Mouse (Mus musculus) liver, adult 2 months (tissue): ENCODE measurements at regions not wholly inside any gene's neighbourhood (a gene's known extent, or its start where the extent isn't known, plus 50 kb on each side); places are given as distances from the start of the nearest gene placed in this dataset.

Experiments
- DNase-seq: peaks from one replicate; pipeline ENCODE4 v3.0.0-alpha.2; 2011; ENCODE audit warnings: low read depth, low spot score; ENCODE audit errors: extremely low read depth
- H3K27ac ChIP-seq: fragments of 200-500 bp; replicated peaks from 2 replicates; pipeline ENCODE4 v1.5.1; 2012; ENCODE audit warnings: low read depth, mild to moderate bottlenecking, control low read depth, inconsistent platforms, low read length; ENCODE audit not compliant: insufficient read depth
- H3K27me3 ChIP-seq: fragments of 200-500 bp; 2 replicates; pipeline ENCODE4 v1.6.1; 2012; ENCODE audit warnings: mild to moderate bottlenecking, moderate library complexity, low read length, inconsistent platforms; ENCODE audit not compliant: control insufficient read depth, insufficient read depth
- H3K36me3 ChIP-seq: fragments of 200-500 bp; 2 replicates; pipeline ENCODE4 v1.6.1; 2012; ENCODE audit warnings: low read length, inconsistent platforms; ENCODE audit not compliant: control insufficient read depth, insufficient read depth
- H3K4me1 ChIP-seq: fragments of 200-500 bp; 2 replicates; pipeline ENCODE4 v1.6.1; 2011; ENCODE audit warnings: low read length; ENCODE audit not compliant: control insufficient read depth, insufficient read depth
- H3K4me3 ChIP-seq: fragments of 200-500 bp; 2 replicates; pipeline ENCODE4 v1.5.1; 2011; ENCODE audit warnings: low read depth, mild to moderate bottlenecking, control low read depth, low read length, moderate library complexity; ENCODE audit not compliant: insufficient read depth
- H3K79me2 ChIP-seq: fragments of 200-500 bp; 2 replicates; pipeline ENCODE4 v1.6.1; 2012; ENCODE audit warnings: inconsistent platforms, mild to moderate bottlenecking, low read length, moderate library complexity; ENCODE audit not compliant: control insufficient read depth, insufficient read depth
- H3K9ac ChIP-seq: fragments of 200-500 bp; 2 replicates; pipeline ENCODE4 v1.6.1; 2012; ENCODE audit warnings: low read depth, mild to moderate bottlenecking, control low read depth, inconsistent platforms, low read length
- CTCF ChIP-seq: fragments of 200-500 bp; IDR thresholded peaks from 2 replicates; pipeline ENCODE4 v1.5.1; 2011; ENCODE audit warnings: low read depth, low read length, control low read depth
- POLR2A ChIP-seq: fragments of 200-500 bp; IDR thresholded peaks from 2 replicates; pipeline ENCODE4 v1.6.1; 2011; ENCODE audit warnings: low read length, control low read depth; ENCODE audit not compliant: insufficient read depth; ENCODE audit errors: extremely low read depth
- WGBS: fragments of 180-500 bp; shearing (Covaris S2); methylation state at CpG from one replicate; pipeline ENCODE4 v1.1.7; 2018; 5-methylcytosine and 5-hydroxymethylcytosine counted together

- 12% methylated on average over 4 of the region's 4 CpGs for WGBS
- Histone ChIP-seq H3K36me3 (no peaks in the 10 kb centered on the region), H3K79me2 (no peaks in the 10 kb centered on the region), H3K4me1 (peaks cover 12% of the 10 kb centered on the region), H3K4me3 (no peak overlapping the region), H3K27ac (peak overlapping the region; percentile 71), H3K27me3 (no peaks in the 10 kb centered on the region), H3K9ac (no peak overlapping the region)
- TF ChIP-seq CTCF = no peak
- TF ChIP-seq POLR2A = no peak
- peak; percentile 98 for DNase-seq
These were observed 68.5 kb upstream of the Klf12 start for GRCm38 (mm10) chr14:100352961-100353452.

- Histone ChIP-seq H3K9ac (no peak overlapping the region), H3K79me2 (no peaks in the 10 kb centered on the region), H3K27ac (no peak overlapping the region), H3K4me3 (no peak overlapping the region), H3K36me3 (no peaks in the 10 kb centered on the region), H3K27me3 (no peaks in the 10 kb centered on the region), H3K4me1 (peaks cover 12% of the 10 kb centered on the region)
- no peak for DNase-seq
- WGBS = 93% methylated on average over 7 of the region's 7 CpGs
- no peak for TF ChIP-seq CTCF
- TF ChIP-seq POLR2A = no peak
These were observed 66.5 kb upstream of the Klf12 start for GRCm38 (mm10) chr14:100351004-100351403.

- whole genome bisulfite sequencing = 91% methylated on average over 9 of the region's 9 CpGs
- no peak for DNase-seq
- TF ChIP-seq POLR2A = no peak
- no peak for TF ChIP-seq CTCF
- no peaks in the 10 kb centered on the region for H3K79me2 ChIP-seq
- peaks cover 12% of the 10 kb centered on the region for H3K4me1 ChIP-seq
- H3K4me3 ChIP-seq = no peak overlapping the region
- H3K36me3 ChIP-seq = no peaks in the 10 kb centered on the region
- no peaks in the 10 kb centered on the region for H3K27me3 ChIP-seq
- no peak overlapping the region for H3K27ac ChIP-seq
- no peak overlapping the region for H3K9ac ChIP-seq
These were observed 65.7 kb upstream of the Klf12 start for GRCm38 (mm10) chr14:100350021-100350790.

GRCm38 (mm10) chr14:100348336-100349164 lies 64.1 kb upstream of the Klf12 start:
- 75% methylated on average over 4 of the region's 4 CpGs for WGBS
- no peaks in the 10 kb centered on the region for H3K79me2 ChIP-seq
- H3K36me3 ChIP-seq = no peaks in the 10 kb centered on the region
- peak; percentile 87 for DNase-seq
- H3K4me1 ChIP-seq = peaks cover 18% of the 10 kb centered on the region
- no peak overlapping the region for H3K4me3 ChIP-seq
- no peak overlapping the region for H3K9ac ChIP-seq
- TF ChIP-seq CTCF (no peak), POLR2A (no peak)
- no peaks in the 10 kb centered on the region for H3K27me3 ChIP-seq
- no peak overlapping the region for H3K27ac ChIP-seq

GRCm38 (mm10) chr14:100336926-100337325 lies 52.4 kb upstream of the Klf12 start:
- 90% methylated on average over 4 of the region's 4 CpGs for WGBS
- Histone ChIP-seq H3K27ac (no peak overlapping the region), H3K27me3 (no peaks in the 10 kb centered on the region), H3K4me1 (no peaks in the 10 kb centered on the region), H3K36me3 (no peaks in the 10 kb centered on the region), H3K79me2 (no peaks in the 10 kb centered on the region), H3K4me3 (no peak overlapping the region), H3K9ac (no peak overlapping the region)
- TF ChIP-seq CTCF (no peak), POLR2A (no peak)
- DNase-seq = no peak
